Mouse (Mus musculus) hindbrain, embryonic 14.5 days (tissue): ENCODE data around the gene Ptgir. TPM values are rescaled to one million over a fixed set of nuclear protein-coding genes. Genes with fewer than 3 reads are reported as not detected.

ENCODE experiments used
- ATAC-seq: fragments of 200-750 bp; cut with Nextera tagmentation; 2 replicates; pipeline ENCODE4 v1.8.0; 2017; ENCODE audit warnings: moderate number of reproducible peaks, mild to moderate bottlenecking, moderate TSS enrichment, moderate library complexity; ENCODE audit not compliant: low FRiP score
- DNase-seq: peaks from one replicate; pipeline ENCODE4 v3.0.0-alpha.2; 2015; ENCODE audit warnings: low spot score
- H3K27ac ChIP-seq: fragments of 300-500 bp; sonication (generic); 2 replicates; pipeline ENCODE4 v1.5.1; 2014; ENCODE audit warnings: mild to moderate bottlenecking, moderate library complexity
- H3K27me3 ChIP-seq: fragments of 300-500 bp; sonication (generic); 2 replicates; pipeline ENCODE4 v1.6.1; 2014; ENCODE audit warnings: mild to moderate bottlenecking, low read length, mixed read lengths; ENCODE audit not compliant: control insufficient read depth, insufficient read depth
- H3K36me3 ChIP-seq: fragments of 300-500 bp; sonication (generic); replicated peaks from 2 replicates; pipeline ENCODE4 v1.6.1; 2014; ENCODE audit not compliant: control insufficient read depth, insufficient read depth
- H3K4me1 ChIP-seq: fragments of 300-500 bp; sonication (generic); replicated peaks from 2 replicates; pipeline ENCODE4 v1.6.1; 2014; ENCODE audit warnings: antibody characterized with exemption, low read length, mixed read lengths; ENCODE audit not compliant: control insufficient read depth, insufficient read depth
- H3K4me2 ChIP-seq: fragments of 300-500 bp; sonication (generic); replicated peaks from 2 replicates; pipeline ENCODE4 v1.6.1; 2014; ENCODE audit warnings: mild to moderate bottlenecking, moderate library complexity
- H3K4me3 ChIP-seq: fragments of 300-500 bp; sonication (generic); replicated peaks from 2 replicates; pipeline ENCODE4 v1.5.1; 2014; ENCODE audit warnings: mild to moderate bottlenecking, low read length
- H3K9ac ChIP-seq: fragments of 300-500 bp; sonication (generic); 2 replicates; pipeline ENCODE4 v1.6.1; 2014
- H3K9me3 ChIP-seq: fragments of 300-500 bp; sonication (generic); 2 replicates; pipeline ENCODE4 v1.6.1; 2016; ENCODE audit warnings: low read length; ENCODE audit not compliant: control insufficient read depth
- WGBS: fragments of 180-500 bp; shearing (Covaris S2); extraction: QIAGEN DNeasy Blood & Tissue Kit; methylation state at CpG from one replicate; pipeline ENCODE4 v1.1.7; 2014; 5-methylcytosine and 5-hydroxymethylcytosine counted together
- polyA plus RNA-seq: library from polyadenylated mRNA; unstranded; fragments of >200 nt; fragmentation: Nextera tagmentation; extraction: Ambion mirVana; gene quantifications from 2 replicates; pipeline ENCODE4 v1.2.1, GENCODE M21; 2014

Gene Ptgir
- polyA plus RNA-seq, 1 experiment from 2014 or later = not detected

DNA sequence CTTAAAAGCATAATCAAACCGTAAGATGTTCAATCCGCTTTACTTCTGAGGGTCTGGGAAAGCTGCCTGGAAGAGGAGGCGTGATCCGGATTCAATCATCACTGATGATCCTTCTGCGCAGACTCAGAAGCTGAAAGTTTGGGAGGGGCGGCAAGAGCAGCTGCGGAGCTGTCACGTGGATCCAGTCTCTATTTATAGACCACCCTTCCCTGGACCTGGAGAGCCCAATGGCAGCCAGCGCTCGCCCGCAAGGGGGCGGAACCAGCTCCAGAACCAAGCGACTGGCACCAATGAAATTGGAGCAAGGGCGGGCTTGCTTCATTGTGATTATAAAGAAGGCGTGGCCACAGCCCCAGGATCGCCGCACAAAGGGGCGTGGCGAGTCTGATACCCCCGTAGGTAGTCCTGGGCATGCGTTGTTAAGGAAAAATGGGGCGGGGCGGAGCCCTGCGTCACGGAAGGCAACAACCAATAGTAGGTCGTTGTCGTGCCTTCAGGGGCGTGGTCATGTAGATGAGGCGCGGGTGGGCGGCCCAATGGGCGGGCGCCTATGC lies 31.5 kb upstream of the Ptgir start:
- Histone ChIP-seq H3K27ac (peak overlapping the region; percentile 89), H3K4me1 (peaks cover 16% of the 10 kb centered on the region), H3K9me3 (no peaks in the 10 kb centered on the region), H3K4me2 (peak overlapping the region; percentile 71), H3K27me3 (no peaks in the 10 kb centered on the region), H3K36me3 (peaks cover 12% of the 10 kb centered on the region), H3K9ac (peak overlapping the region; percentile 14; the same call in 1 of the 2 replicates), H3K4me3 (peak overlapping the region; percentile 62)
- under 1% methylated on average over 33 of the region's 33 CpGs for WGBS
- ATAC-seq (peak; percentile 97), DNase-seq (peak; percentile 100)

DNA sequence AGATGAGACGGTGACA lies 31.2 kb upstream of the Ptgir start, which contains the start of gene Dact3:
TSS of gene Dact3 (plus strand) at position 8 of the 16 bp plus-strand sequence.
- peaks cover 12% of the 10 kb centered on the region for H3K36me3 ChIP-seq
- no peaks in the 10 kb centered on the region for H3K27me3 ChIP-seq
- H3K27ac ChIP-seq = peak within 1 kb of the TSS; percentile 89
- WGBS = 0% methylated on average over 1 of the region's 1 CpGs
- peaks cover 18% of the 10 kb centered on the region for H3K4me1 ChIP-seq
- peak within 1 kb of the TSS; percentile 75 for H3K9ac ChIP-seq
- ATAC-seq = no peak
- peak within 1 kb of the TSS; percentile 62 for H3K4me3 ChIP-seq
- H3K4me2 ChIP-seq = peak within 1 kb of the TSS; percentile 71
- no peaks in the 10 kb centered on the region for H3K9me3 ChIP-seq
- no peak for DNase-seq

DNA sequence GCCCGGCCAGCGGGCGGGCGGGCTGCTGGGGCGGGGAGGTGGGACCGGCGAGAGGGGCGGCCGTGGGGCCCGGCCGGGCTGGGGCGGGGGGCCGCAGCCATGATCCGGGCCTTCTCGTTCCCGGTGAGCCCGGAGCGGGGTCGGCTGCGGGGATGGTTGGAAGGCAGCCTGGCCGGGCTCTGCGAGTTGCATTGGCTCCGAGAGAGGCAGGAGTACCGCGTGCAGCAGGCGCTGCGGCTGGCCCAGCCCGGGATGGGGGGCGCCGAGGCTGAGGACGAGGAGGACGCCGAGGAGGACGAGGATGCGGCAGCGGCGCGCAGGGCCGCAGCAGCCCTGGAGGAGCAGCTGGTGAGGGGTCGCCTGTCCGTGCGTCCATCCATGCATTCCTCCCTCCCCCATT lies 31.0 kb upstream of the Ptgir start:
- H3K9me3 ChIP-seq = no peaks in the 10 kb centered on the region
- under 1% methylated on average over 36 of the region's 42 CpGs for WGBS
- ATAC-seq (peak; percentile 56), DNase-seq (no peak)
- peak overlapping the region; percentile 71 for H3K4me2 ChIP-seq
- H3K4me1 ChIP-seq = peaks cover 20% of the 10 kb centered on the region
- H3K27ac ChIP-seq = peak overlapping the region; percentile 83
- H3K9ac ChIP-seq = peak overlapping the region; percentile 75
- peak overlapping the region; percentile 62 for H3K4me3 ChIP-seq
- H3K36me3 ChIP-seq = peaks cover 12% of the 10 kb centered on the region
- H3K27me3 ChIP-seq = no peaks in the 10 kb centered on the region

DNA sequence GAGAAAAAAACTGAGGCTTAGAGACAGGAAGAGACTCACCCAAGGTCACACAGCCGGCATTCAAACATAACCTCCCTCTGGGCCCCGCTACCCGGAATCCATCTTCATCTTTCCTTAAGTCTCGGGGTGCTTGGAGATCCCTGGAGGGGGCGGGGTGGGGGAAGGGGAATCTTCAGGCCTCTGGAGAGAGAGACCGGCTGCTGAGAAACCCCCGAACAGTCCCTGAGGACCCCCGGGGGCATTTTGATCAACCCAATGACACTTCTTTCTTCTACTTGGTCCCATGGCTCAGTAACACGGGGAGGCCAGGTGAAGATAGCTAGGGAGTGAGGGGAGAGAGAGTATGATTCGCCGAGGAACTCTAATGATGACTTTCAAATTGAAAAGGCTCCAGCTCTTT lies 30.3 kb upstream of the Ptgir start:
- Histone ChIP-seq H3K4me2 (peak overlapping the region; percentile 71), H3K4me3 (peak overlapping the region; percentile 62), H3K9ac (peak overlapping the region; percentile 75), H3K27ac (no peak overlapping the region), H3K27me3 (no peaks in the 10 kb centered on the region), H3K4me1 (peaks cover 24% of the 10 kb centered on the region), H3K9me3 (no peaks in the 10 kb centered on the region), H3K36me3 (peaks cover 13% of the 10 kb centered on the region)
- 10% methylated on average over 11 of the region's 11 CpGs for whole genome bisulfite sequencing
- ATAC-seq = no peak
- no peak for DNase-seq

DNA sequence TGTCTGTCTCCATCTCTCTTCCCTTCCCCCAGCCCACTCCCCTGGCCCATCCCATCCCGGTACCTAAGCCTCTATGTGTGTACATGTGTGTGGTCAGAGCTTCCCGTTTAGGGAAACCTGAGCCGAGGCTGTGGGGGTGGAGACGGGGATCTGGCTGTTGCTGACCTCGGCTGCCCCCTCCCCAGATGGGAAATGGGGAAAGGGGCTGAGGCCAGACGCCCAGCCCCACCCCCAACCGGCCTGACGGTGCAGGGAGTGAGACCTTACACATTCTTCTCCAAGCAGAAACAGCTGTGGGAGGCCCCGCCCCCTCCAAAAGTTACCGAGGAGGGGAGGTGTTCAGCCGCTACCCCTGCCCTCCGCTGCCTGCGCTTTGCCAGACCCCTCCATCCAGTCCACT lies 29.7 kb upstream of the Ptgir start:
- Histone ChIP-seq H3K27ac (no peak overlapping the region; the same call in 1 of the 2 replicates), H3K4me3 (peak overlapping the region; percentile 62), H3K4me1 (peaks cover 24% of the 10 kb centered on the region), H3K9ac (peak overlapping the region; percentile 75), H3K36me3 (peaks cover 14% of the 10 kb centered on the region), H3K9me3 (no peaks in the 10 kb centered on the region), H3K27me3 (no peaks in the 10 kb centered on the region), H3K4me2 (peak overlapping the region; percentile 71)
- 6% methylated on average over 13 of the region's 13 CpGs for WGBS
- ATAC-seq (no peak), DNase-seq (no peak)

DNA sequence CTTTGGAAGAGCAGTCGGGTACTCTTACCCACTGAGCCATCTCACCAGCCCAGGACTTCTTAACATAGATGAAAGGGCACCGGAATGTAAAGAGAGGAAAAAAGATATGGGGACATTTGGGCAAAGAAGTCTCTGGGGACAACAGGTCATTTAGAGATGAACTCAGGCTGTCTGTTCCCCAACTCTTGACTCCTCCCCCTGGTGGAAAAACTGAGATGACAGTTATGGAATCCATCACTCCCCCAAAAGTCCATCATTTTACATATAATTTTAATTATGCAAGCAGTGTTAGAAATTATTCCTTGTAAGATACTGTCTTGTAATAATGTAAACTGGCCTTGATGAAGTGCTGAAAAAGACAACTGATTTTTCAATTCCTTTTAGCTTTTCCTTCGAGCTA lies 28.6 kb upstream of the Ptgir start:
- Histone ChIP-seq H3K4me1 (peaks cover 24% of the 10 kb centered on the region), H3K4me2 (no peak overlapping the region), H3K27me3 (no peaks in the 10 kb centered on the region), H3K36me3 (peaks cover 12% of the 10 kb centered on the region; the same call in 1 of the 2 replicates), H3K27ac (no peak overlapping the region), H3K9me3 (no peaks in the 10 kb centered on the region), H3K4me3 (no peak overlapping the region), H3K9ac (no peak overlapping the region)
- ATAC-seq (no peak), DNase-seq (no peak)
- WGBS = 82% methylated on average over 3 of the region's 3 CpGs

DNA sequence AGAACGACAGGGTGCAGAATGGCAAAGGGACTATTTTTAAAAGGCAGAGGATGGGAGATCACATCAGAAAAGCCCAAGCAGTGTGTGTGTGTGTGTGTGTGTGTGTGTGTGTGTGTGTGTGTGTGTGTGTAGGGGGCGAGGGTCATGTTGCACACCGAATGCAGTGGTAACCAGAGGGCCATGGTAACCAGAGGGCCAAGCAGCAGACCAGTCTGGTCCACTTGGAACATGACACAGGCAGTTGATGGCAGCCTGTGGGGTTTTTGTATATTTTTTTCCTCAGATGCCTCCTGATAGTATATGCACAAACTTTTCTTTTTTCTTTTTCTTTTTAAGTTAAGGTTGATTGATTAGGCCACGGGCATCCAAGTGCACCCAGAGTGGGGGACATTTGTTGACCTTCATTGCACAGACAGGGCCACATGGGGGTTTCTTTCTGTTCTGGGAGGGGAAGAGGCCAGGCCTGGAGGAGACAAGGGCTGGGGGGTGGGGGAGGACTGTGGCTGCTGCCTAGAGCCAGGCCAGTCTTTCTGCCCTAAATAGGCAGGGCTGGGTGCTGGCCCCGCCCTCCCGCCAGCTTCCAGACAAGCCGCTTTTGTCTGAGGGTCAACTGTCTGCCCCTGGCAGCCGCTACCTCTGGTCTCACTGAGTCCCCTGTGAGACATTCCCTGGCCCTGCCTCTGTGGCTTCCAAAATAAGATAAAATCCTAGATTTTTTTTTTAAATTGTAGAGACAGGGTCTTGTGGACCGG lies 26.3 kb upstream of the Ptgir start:
- Histone ChIP-seq H3K27ac (no peak overlapping the region), H3K9ac (0 out of 2 replicates have a peak overlapping the region, but pooled peaks have one; percentile 7), H3K36me3 (peaks cover 25% of the 10 kb centered on the region), H3K27me3 (peaks cover 21% of the 10 kb centered on the region), H3K4me2 (no peak overlapping the region), H3K4me3 (no peak overlapping the region), H3K9me3 (no peaks in the 10 kb centered on the region), H3K4me1 (peaks cover 24% of the 10 kb centered on the region)
- ATAC-seq (no peak), DNase-seq (no peak)
- 21% methylated on average over 9 of the region's 9 CpGs for WGBS

DNA sequence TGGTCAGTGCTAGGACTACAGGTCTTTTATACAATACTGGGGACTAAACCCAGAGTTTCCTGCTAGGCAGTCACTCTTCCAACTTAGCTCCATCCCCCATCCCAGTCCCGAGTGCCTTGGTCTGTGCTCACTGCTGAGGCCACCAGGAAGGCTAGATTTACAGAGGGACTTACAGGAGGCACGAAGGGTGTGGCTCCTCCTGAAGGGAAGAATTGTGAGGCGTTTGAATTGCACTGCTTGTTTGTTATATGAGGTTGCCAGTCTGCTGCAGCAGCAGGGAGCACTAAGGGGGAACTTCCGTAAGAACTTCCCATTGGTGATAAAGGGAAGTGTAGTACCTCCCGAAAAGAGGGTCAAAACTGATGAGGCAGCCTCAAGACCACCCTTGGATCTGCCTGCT lies 25.7 kb upstream of the Ptgir start:
- Histone ChIP-seq H3K4me3 (no peak overlapping the region), H3K9ac (no peak overlapping the region), H3K4me2 (no peak overlapping the region), H3K27me3 (peaks cover 25% of the 10 kb centered on the region), H3K27ac (no peak overlapping the region), H3K36me3 (peaks cover 31% of the 10 kb centered on the region), H3K4me1 (peaks cover 24% of the 10 kb centered on the region), H3K9me3 (peaks cover 3% of the 10 kb centered on the region; the same call in 1 of the 2 replicates)
- DNase-seq = no peak
- ATAC-seq = no peak
- WGBS = 21% methylated on average over 5 of the region's 5 CpGs

DNA sequence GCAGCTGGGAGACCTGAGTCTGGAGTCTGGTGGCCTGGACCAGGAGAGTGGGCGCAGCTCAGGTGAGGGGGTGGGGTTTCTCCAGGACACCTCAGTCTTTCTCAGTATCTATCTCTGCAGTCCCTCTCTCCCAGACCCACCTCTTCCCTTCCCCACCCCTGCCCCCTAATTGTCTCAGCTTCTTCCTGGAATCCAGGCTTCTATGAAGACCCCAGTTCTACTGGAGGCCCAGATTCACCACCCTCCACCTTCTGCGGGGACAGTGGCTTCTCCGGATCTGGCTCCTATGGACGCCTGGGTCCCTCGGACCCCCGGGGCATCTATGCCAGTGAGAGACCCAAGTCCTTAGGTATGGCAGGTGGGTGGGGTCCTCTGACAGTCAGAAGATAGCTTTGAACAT lies 23.1 kb upstream of the Ptgir start:
- Histone ChIP-seq H3K4me3 (no peak overlapping the region), H3K27ac (no peak overlapping the region), H3K4me2 (no peak overlapping the region), H3K4me1 (peaks cover 8% of the 10 kb centered on the region; the same call in 1 of the 2 replicates), H3K9ac (no peak overlapping the region), H3K36me3 (peaks cover 50% of the 10 kb centered on the region), H3K9me3 (peaks cover 8% of the 10 kb centered on the region; the same call in 1 of the 2 replicates), H3K27me3 (peaks cover 38% of the 10 kb centered on the region)
- no peak for DNase-seq
- no peak for ATAC-seq
- 92% methylated on average over 6 of the region's 6 CpGs for WGBS
